Mouse (Mus musculus) adrenal gland, postnatal 25 days (tissue): Measurements from ENCODE around the gene Tanc1. TPM values are rescaled to one million over a fixed set of nuclear protein-coding genes. Genes with fewer than 3 reads are reported as not detected.
"Not testable (repeated sequence)": the region's sequence is repeated elsewhere in the genome, so short reads cannot be mapped to it uniquely, and the experiment has no call there.

ENCODE experiments used
- DNase-seq: peaks from one replicate; pipeline ENCODE4 v3.0.0; 2021; ENCODE audit warnings: mixed read lengths
- long read RNA-seq: library from polyadenylated mRNA; stranded (forward); transcript quantifications from one replicate; pipeline ENCODE4 v2.0.0, GENCODE M21; 2021
- total RNA-seq: library from RNA; stranded (reverse); gene quantifications from 2 replicates; pipeline ENCODE4 v1.2.3, GENCODE M21; 2021

Tanc1 gene
- total RNA-seq: 20.2 and 20.6 TPM in 2 replicates
- long read RNA-seq, partial matches to known transcripts: 6 of 10 reads
- long read RNA-seq, other reads (novel, unspliced or antisense): 2 of 10 reads

- peak; percentile 94 for DNase-seq
Measured at GRCm38 (mm10) chr2:59611831-59612732, at the start of gene Tanc1. TSS of gene Tanc1 (plus strand) at chr2:59612042.

GRCm38 (mm10) chr2:59562215-59562614, 49.6 kb upstream of the Tanc1 start:
- DNase-seq: no peak

DNA sequence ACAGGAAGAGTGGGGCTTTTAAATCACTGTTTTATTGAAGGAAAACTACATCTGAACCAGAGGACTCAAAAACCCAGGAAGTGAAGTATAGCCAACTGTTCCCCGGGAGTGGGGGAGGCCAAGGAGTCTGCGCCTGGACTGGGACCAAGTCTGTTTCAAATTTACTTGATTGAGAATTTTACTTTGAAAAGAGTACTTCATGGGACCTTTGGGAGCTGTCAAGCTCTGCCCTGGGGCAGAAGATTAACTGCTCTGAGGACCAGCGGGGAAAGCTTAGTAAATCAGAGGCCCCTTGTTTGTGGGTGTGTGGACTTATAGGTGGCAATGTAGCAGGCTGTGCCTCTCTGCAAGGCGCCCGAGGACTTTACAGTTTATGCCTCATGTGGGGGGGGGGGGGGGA, 49.1 kb upstream of the Tanc1 start:
- DNase-seq: no peak

GRCm38 (mm10) chr2:59564029-59564611, 47.7 kb upstream of the Tanc1 start:
- DNase-seq: not testable (repeated sequence)

DNA sequence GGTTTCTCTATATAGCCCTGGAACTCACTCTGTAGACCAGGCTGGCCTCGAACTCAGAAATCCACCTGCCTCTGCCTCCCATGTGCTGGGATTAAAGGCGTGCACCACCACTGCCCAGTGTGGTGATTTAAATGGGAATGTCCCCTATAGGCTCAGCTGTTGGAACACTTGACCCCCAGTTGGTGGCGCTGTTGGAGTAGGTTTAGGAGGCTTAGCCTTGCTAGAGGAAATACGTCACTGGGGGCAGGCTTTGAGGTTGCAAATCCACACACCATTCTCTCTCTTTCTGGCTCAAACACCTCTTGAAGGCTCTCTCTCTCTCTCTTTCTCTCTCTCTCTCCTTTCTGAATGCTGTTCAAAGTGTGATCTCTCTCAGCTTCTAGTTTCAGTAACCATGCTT, 46.9 kb upstream of the Tanc1 start:
- DNase-seq: no peak

- no peak for DNase-seq
Measured at GRCm38 (mm10) chr2:59580939-59581338, 30.9 kb upstream of the Tanc1 start.

- DNase-seq: no peak
Measured at GRCm38 (mm10) chr2:59583961-59584360, 27.9 kb upstream of the Tanc1 start.

- no peak for DNase-seq
Measured at GRCm38 (mm10) chr2:59587387-59588095, 24.3 kb upstream of the Tanc1 start.

DNA sequence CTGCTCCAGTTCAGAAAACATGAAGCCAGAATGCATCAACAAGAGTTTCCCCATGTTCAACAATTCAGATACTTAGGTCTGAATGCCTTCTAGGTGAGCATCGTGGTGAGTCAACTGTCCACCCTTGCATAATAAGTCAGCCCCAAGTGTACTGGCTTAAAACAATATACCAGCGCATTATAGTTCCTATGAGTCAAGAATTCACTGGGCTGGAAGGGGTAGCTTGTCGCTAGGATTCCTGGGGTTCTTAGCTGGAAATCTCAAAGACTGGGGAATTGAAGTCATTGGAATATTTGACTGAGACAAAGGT, 23.8 kb upstream of the Tanc1 start:
- no peak for DNase-seq

GRCm38 (mm10) chr2:59593341-59593902, 18.4 kb upstream of the Tanc1 start:
- no peak for DNase-seq

GRCm38 (mm10) chr2:59594095-59594494, 17.7 kb upstream of the Tanc1 start:
- DNase-seq: no peak

DNA sequence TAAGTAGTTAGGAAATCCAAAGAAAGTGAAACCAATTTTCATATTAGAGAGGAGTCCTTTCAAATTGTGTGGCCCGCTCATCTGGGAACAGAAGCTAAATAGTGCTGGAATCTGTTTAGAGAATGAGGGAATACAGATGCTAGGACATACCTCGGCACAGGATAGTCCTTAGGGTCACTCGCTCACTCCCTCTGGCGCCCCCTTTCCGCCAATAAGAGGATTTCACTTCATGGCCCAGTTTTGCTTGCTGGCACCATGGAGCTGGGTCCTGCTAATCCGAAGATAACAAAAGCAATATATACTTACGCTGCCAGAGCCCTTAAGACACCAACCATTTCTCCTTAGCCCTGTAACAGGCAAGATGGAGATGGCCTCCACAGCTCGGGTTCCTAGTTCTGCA, 15.3 kb upstream of the Tanc1 start:
- no peak for DNase-seq

DNA sequence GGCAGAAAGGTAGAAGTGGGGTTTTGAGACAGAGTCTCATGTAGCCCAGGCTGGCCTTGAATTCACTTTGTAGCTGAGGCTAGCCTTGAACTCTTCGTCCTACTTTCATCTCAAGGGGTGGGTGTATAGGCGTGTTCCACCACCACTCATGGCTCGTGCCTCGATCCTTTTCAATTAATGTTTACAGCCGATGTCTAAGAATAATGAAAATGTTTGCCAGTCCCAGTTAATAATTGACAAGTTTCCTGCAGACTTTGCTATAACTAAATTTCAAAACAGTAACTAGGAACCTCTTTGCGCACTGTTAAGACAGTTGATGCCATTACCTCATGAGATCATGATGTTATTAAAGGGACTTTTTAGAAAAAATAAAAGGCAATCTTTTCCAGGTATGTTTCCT, 13.6 kb upstream of the Tanc1 start:
- DNase-seq: no peak

DNA sequence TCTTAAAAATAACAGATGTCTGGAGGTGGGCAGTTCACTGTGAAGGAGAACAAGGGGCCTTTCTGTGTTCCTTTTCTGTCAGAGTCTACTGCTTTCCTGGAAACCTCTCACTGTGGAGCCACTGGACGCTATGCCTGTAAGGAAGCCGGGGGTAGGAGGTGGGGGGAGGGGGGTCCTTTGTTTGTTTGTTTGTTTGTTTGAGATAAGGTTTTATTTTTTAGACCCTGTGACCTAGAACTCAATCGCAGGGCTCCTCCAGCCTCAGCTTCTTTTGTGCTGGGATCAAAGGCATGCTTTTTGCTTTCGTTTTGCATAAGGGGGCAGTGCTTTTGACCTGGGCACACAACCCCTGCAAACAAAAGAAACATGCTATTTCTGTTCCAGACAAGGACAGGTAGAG, 12.9 kb upstream of the Tanc1 start:
- no peak for DNase-seq

GRCm38 (mm10) chr2:59599338-59600111, 12.3 kb upstream of the Tanc1 start:
- no peak for DNase-seq

- peak; percentile 61 for DNase-seq
Measured at GRCm38 (mm10) chr2:59600123-59600840, 11.6 kb upstream of the Tanc1 start.

DNA sequence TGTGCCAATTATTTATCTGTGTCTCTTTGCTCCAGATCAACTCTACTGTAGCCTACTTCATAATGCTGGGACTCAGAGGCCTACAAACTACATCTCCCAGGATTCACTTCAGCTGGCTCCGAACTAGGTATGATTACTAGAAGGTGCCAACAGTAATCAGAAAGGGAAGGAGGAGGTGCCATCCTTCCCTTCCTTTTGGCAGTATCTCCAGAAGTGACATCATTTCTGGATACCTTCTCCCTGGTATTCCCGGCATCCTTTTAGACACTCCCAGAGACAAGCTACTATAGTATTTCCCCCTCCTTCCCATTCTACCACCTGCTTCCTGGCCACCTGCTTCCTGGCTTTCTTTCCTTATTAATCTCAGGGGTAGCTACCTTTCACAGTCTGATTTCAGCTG, 10.9 kb upstream of the Tanc1 start:
- no peak for DNase-seq

DNA sequence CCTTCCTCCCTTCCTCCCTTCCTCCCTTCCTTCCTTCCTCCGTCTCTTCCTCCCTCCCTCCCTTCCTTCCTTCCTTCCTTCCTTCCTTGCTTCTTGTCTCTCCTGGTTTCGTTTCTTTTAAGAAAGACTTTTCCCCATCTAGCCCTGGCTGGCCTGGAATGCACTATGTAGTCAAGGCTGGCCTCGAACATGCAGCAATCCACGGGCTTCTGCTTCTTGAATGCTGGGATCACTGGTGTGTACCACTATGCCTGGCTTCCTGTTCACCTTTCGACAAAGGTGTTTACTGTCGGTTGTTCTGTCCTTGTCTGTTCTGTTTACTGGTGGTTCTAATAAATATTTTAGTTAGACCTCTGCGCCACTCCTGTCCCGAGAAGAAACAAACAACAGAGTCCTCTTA, 10.4 kb upstream of the Tanc1 start:
- no peak for DNase-seq

GRCm38 (mm10) chr2:59608958-59609357, 2.9 kb upstream of the Tanc1 start:
- DNase-seq: no peak

DNA sequence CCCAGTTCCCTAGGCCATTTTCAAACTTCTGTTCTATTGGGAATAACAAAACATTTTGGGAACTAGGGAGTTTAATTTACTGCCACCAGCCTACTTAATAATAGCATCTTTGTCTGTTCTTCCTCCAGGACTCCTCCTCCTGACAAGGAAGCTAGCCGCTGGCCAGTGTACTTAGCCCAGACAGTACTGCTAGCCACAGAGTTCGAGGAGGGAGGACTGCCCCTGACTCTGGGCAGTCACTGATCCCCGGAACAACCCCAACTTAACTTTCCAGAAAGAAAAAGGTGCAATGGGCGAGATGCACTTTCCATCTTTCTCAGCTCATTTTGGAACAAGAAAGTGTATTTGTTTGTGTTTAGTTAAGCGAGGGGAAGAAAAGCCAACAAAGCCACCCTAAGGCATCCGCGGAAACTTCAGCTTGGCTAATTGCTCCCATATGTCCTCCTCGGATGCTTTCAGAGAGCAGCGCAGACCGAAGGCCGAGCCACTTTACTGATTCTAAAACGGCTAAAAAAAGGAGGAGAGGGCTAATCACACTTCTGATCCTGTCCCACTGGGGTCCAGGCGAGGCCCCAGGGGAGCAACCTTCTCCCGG, 529 bp upstream of the Tanc1 start:
- no peak for DNase-seq
